Mouse (Mus musculus): ENCODE data around the gene Rps15a. TPM values are rescaled to one million over a fixed set of nuclear protein-coding genes. Genes with fewer than 3 reads are reported as not detected.

Gene Rps15a
- polyA plus RNA-seq, 1 experiment from 2014 or later, result 769 TPM

- Histone ChIP-seq H3K4me2 (peak overlapping the region; percentile 85), H3K9ac (no peak overlapping the region), H3K9me3 (no peaks in the 10 kb centered on the region), H3K4me3 (peak overlapping the region; percentile 87; the same call in 1 of the 2 replicates), H3K4me1 (peaks cover 30% of the 10 kb centered on the region), H3K27me3 (no peaks in the 10 kb centered on the region), H3K36me3 (peaks cover 35% of the 10 kb centered on the region), H3K27ac (no peak overlapping the region)
- WGBS, result 43% methylated on average over 11 of the region's 11 CpGs
- no peak for ATAC-seq (ENCODE audit: borderline replicate concordance, extremely low read depth, low FRiP score, low TSS enrichment)
Observed at GRCm38 (mm10) chr7:118126219-118126875, 10.4 kb upstream of the Rps15a start.

GRCm38 (mm10) chr7:118125736-118126135 lies 9.7 kb upstream of the Rps15a start:
- ATAC-seq (ENCODE audit: borderline replicate concordance, extremely low read depth, low FRiP score, low TSS enrichment), result no peak
- H3K4me1 ChIP-seq, result peaks cover 29% of the 10 kb centered on the region
- no peaks in the 10 kb centered on the region for H3K27me3 ChIP-seq
- H3K36me3 ChIP-seq, result peaks cover 38% of the 10 kb centered on the region
- H3K9ac ChIP-seq, result no peak overlapping the region
- no peaks in the 10 kb centered on the region for H3K9me3 ChIP-seq
- H3K27ac ChIP-seq, result no peak overlapping the region
- no peak overlapping the region for H3K4me3 ChIP-seq
- H3K4me2 ChIP-seq, result no peak overlapping the region

GRCm38 (mm10) chr7:118123512-118124411 lies 7.8 kb upstream of the Rps15a start:
- 81% methylated on average over 4 of the region's 4 CpGs for WGBS
- Histone ChIP-seq H3K4me1 (peaks cover 29% of the 10 kb centered on the region), H3K27ac (no peak overlapping the region), H3K27me3 (no peaks in the 10 kb centered on the region), H3K36me3 (peaks cover 57% of the 10 kb centered on the region), H3K4me2 (no peak overlapping the region), H3K9me3 (no peaks in the 10 kb centered on the region), H3K9ac (no peak overlapping the region), H3K4me3 (no peak overlapping the region)
- no peak for ATAC-seq (ENCODE audit: borderline replicate concordance, extremely low read depth, low FRiP score, low TSS enrichment)

GRCm38 (mm10) chr7:118122235-118122634 lies 6.2 kb upstream of the Rps15a start:
- Histone ChIP-seq H3K27ac (no peak overlapping the region), H3K4me2 (no peak overlapping the region), H3K4me3 (no peak overlapping the region), H3K9ac (no peak overlapping the region), H3K9me3 (no peaks in the 10 kb centered on the region), H3K36me3 (peaks cover 68% of the 10 kb centered on the region), H3K4me1 (peaks cover 22% of the 10 kb centered on the region), H3K27me3 (no peaks in the 10 kb centered on the region)
- 94% methylated on average over 7 of the region's 7 CpGs for WGBS
- ATAC-seq (ENCODE audit: borderline replicate concordance, extremely low read depth, low FRiP score, low TSS enrichment), result no peak

- Histone ChIP-seq H3K27ac (peak overlapping the region; percentile 89), H3K4me3 (no peak overlapping the region), H3K27me3 (no peaks in the 10 kb centered on the region), H3K9ac (no peak overlapping the region), H3K9me3 (no peaks in the 10 kb centered on the region), H3K4me1 (peaks cover 10% of the 10 kb centered on the region), H3K4me2 (no peak overlapping the region), H3K36me3 (peaks cover 62% of the 10 kb centered on the region)
- ATAC-seq (ENCODE audit: borderline replicate concordance, extremely low read depth, low FRiP score, low TSS enrichment), result no peak
- 78% methylated on average over 1 of the region's 1 CpGs for WGBS
Observed at GRCm38 (mm10) chr7:118120654-118121053, 4.7 kb upstream of the Rps15a start.

GRCm38 (mm10) chr7:118119946-118120345 lies 4.0 kb upstream of the Rps15a start:
- H3K27me3 ChIP-seq, result no peaks in the 10 kb centered on the region
- H3K9me3 ChIP-seq, result no peaks in the 10 kb centered on the region
- no peak for ATAC-seq (ENCODE audit: borderline replicate concordance, extremely low read depth, low FRiP score, low TSS enrichment)
- H3K4me3 ChIP-seq, result no peak overlapping the region
- no peak overlapping the region for H3K4me2 ChIP-seq
- WGBS, result 57% methylated on average over 5 of the region's 5 CpGs
- peaks cover 62% of the 10 kb centered on the region for H3K36me3 ChIP-seq
- peak overlapping the region; percentile 89 for H3K27ac ChIP-seq
- H3K4me1 ChIP-seq, result peaks cover 10% of the 10 kb centered on the region
- H3K9ac ChIP-seq, result peak overlapping the region; percentile 6; the same call in 1 of the 2 replicates

GRCm38 (mm10) chr7:118119142-118119541 lies 3.2 kb upstream of the Rps15a start:
- H3K4me3 ChIP-seq, result no peak overlapping the region
- no peaks in the 10 kb centered on the region for H3K27me3 ChIP-seq
- 36% methylated on average over 2 of the region's 2 CpGs for WGBS
- no peak overlapping the region for H3K4me2 ChIP-seq
- H3K9ac ChIP-seq, result no peak overlapping the region
- H3K27ac ChIP-seq, result peak overlapping the region; percentile 89
- peaks cover 59% of the 10 kb centered on the region for H3K36me3 ChIP-seq
- ATAC-seq (ENCODE audit: borderline replicate concordance, extremely low read depth, low FRiP score, low TSS enrichment), result no peak
- peaks cover 17% of the 10 kb centered on the region for H3K4me1 ChIP-seq
- H3K9me3 ChIP-seq, result no peaks in the 10 kb centered on the region

GRCm38 (mm10) chr7:118118426-118118825 lies 2.4 kb upstream of the Rps15a start:
- WGBS, result 79% methylated on average over 3 of the region's 3 CpGs
- Histone ChIP-seq H3K36me3 (peaks cover 61% of the 10 kb centered on the region), H3K27ac (peak overlapping the region; percentile 11; the same call in 1 of the 2 replicates)

GRCm38 (mm10) chr7:118117539-118118210 lies 1.7 kb upstream of the Rps15a start:
- ATAC-seq (ENCODE audit: borderline replicate concordance, extremely low read depth, low FRiP score, low TSS enrichment), result no peak
- Histone ChIP-seq H3K4me1 (peaks cover 31% of the 10 kb centered on the region), H3K9me3 (no peaks in the 10 kb centered on the region), H3K4me2 (no peak overlapping the region), H3K4me3 (no peak overlapping the region), H3K9ac (no peak overlapping the region), H3K27ac (peak overlapping the region; percentile 35; the same call in 1 of the 2 replicates), H3K27me3 (no peaks in the 10 kb centered on the region), H3K36me3 (peaks cover 63% of the 10 kb centered on the region)
- WGBS, result 48% methylated on average over 4 of the region's 4 CpGs

More at GRCm38 (mm10) chr7:118118426-118118825, 2.4 kb upstream of the Rps15a start:
- Histone ChIP-seq H3K4me3 (no peak overlapping the region), H3K9ac (no peak overlapping the region), H3K27me3 (no peaks in the 10 kb centered on the region), H3K4me1 (peaks cover 24% of the 10 kb centered on the region), H3K9me3 (no peaks in the 10 kb centered on the region), H3K4me2 (no peak overlapping the region)
- no peak for ATAC-seq (ENCODE audit: borderline replicate concordance, extremely low read depth, low FRiP score, low TSS enrichment)

- peak overlapping the region; percentile 42; the same call in 1 of the 2 replicates for H3K9ac ChIP-seq
- no peak for ATAC-seq (ENCODE audit: borderline replicate concordance, extremely low read depth, low FRiP score, low TSS enrichment)
- H3K4me2 ChIP-seq, result peak overlapping the region; percentile 62
- H3K27ac ChIP-seq, result peak overlapping the region; percentile 35; the same call in 1 of the 2 replicates
- peak overlapping the region; percentile 87 for H3K4me3 ChIP-seq
- H3K27me3 ChIP-seq, result no peaks in the 10 kb centered on the region
- H3K36me3 ChIP-seq, result peaks cover 64% of the 10 kb centered on the region
- no peaks in the 10 kb centered on the region for H3K9me3 ChIP-seq
- peaks cover 38% of the 10 kb centered on the region for H3K4me1 ChIP-seq
- WGBS, result 14% methylated on average over 8 of the region's 8 CpGs
Observed at GRCm38 (mm10) chr7:118116787-118117538, 975 bp upstream of the Rps15a start.

- H3K27ac ChIP-seq, result peak overlapping the region; percentile 89
- peak; percentile 36 for ATAC-seq (ENCODE audit: borderline replicate concordance, extremely low read depth, low FRiP score, low TSS enrichment)
- H3K36me3 ChIP-seq, result peaks cover 65% of the 10 kb centered on the region
- H3K9me3 ChIP-seq, result no peaks in the 10 kb centered on the region
- peak overlapping the region; percentile 62 for H3K4me2 ChIP-seq
- peak overlapping the region; percentile 87 for H3K4me3 ChIP-seq
- peak overlapping the region; percentile 99 for H3K9ac ChIP-seq
- H3K4me1 ChIP-seq, result peaks cover 53% of the 10 kb centered on the region
- WGBS, result under 1% methylated on average over 20 of the region's 20 CpGs
- no peaks in the 10 kb centered on the region for H3K27me3 ChIP-seq
Observed at GRCm38 (mm10) chr7:118115533-118115876, 483 bp downstream of the Rps15a start.

All from lung, embryonic 15.5 days (tissue).